Mouse (Mus musculus) G1E (cell line): ENCODE measurements around the gene Klhdc9. TPM values are rescaled to one million over a fixed set of nuclear protein-coding genes. Genes with fewer than 3 reads are reported as not detected.

Source experiments
- ATAC-seq: 2 replicates; pipeline ENCODE4 v1.8.0; 2016; ENCODE audit warnings: mild to moderate bottlenecking; ENCODE audit not compliant: insufficient number of reproducible peaks, poor library complexity, low FRiP score, severe bottlenecking; ENCODE audit errors: extremely low read depth
- DNase-seq: peaks from one replicate; pipeline ENCODE4 v3.0.0; 2012; ENCODE audit warnings: low spot score
- H3K27me3 ChIP-seq: 2 replicates; pipeline ENCODE4 v1.6.1; 2012; ENCODE audit warnings: mild to moderate bottlenecking, low read length, inconsistent platforms; ENCODE audit not compliant: insufficient read depth
- H3K36me3 ChIP-seq: replicated peaks from 2 replicates; pipeline ENCODE3; 2012; ENCODE audit warnings: mild to moderate bottlenecking, inconsistent platforms
- H3K4me1 ChIP-seq: 2 replicates; pipeline ENCODE4 v1.6.1; 2012; ENCODE audit warnings: low read depth, low read length, inconsistent platforms, mixed read lengths; ENCODE audit not compliant: insufficient read depth
- H3K4me3 ChIP-seq: 2 replicates; pipeline ENCODE4 v1.5.1; 2012; ENCODE audit warnings: low read depth, mild to moderate bottlenecking, inconsistent platforms, low read length, moderate library complexity, mixed read lengths
- H3K9me3 ChIP-seq: replicated peaks from 2 replicates; pipeline ENCODE4 v1.6.1; 2012; ENCODE audit warnings: inconsistent platforms
- CTCF ChIP-seq: IDR thresholded peaks from 2 replicates; pipeline ENCODE4 v1.5.1; 2012; ENCODE audit warnings: low read depth, low read length, inconsistent platforms, mixed read lengths
- GATA1 ChIP-seq: IDR thresholded peaks from 2 replicates; pipeline ENCODE4 v1.6.1; 2012; ENCODE audit warnings: borderline replicate concordance, low read length, inconsistent platforms, mixed read lengths
- GATA2 ChIP-seq: IDR thresholded peaks from 2 replicates; pipeline ENCODE4 v1.6.1; 2012; ENCODE audit warnings: low read depth, low read length, inconsistent platforms, borderline replicate concordance
- POLR2AphosphoS5 ChIP-seq: IDR thresholded peaks from 2 replicates; pipeline ENCODE4 v1.6.1; 2012; ENCODE audit warnings: low read depth, low read length, inconsistent platforms; ENCODE audit not compliant: insufficient replicate concordance
- TAL1 ChIP-seq: conservative IDR thresholded peaks from 2 replicates; pipeline ENCODE4 v1.6.1; 2012; ENCODE audit warnings: low read depth, low read length, inconsistent platforms, mixed read lengths
- polyA plus RNA-seq: library from polyadenylated mRNA; stranded (reverse); fragments of >175 nt; gene quantifications from 2 replicates; pipeline ENCODE4 v1.2.3, GENCODE M21; 2012
- total RNA-seq, 2 experiments: library from RNA; stranded (forward) in 1 of 2; stranded (reverse) in 1 of 2; fragments of 200-1000 nt in 1 of 2; fragments of >200 nt in 1 of 2; fragmentation: Nextera tagmentation in 1 of 2; gene quantifications; 2 replicates each; pipeline ENCODE4 v1.2.3; 2014 to 2017

The Klhdc9 gene
- total and polyA plus RNA-seq, 3 experiments, result 0.33 to 2.6 (median 1.4) TPM

- DNase-seq, result no peak
- Histone ChIP-seq H3K4me3 (no peak overlapping the region), H3K27me3 (no peaks in the 10 kb centered on the region), H3K4me1 (peaks cover 37% of the 10 kb centered on the region), H3K36me3 (peaks cover 43% of the 10 kb centered on the region), H3K9me3 (no peaks in the 10 kb centered on the region)
- TF ChIP-seq TAL1 (no peak), GATA2 (no peak), CTCF (no peak), GATA1 (no peak), POLR2AphosphoS5 (no peak)
- ATAC-seq, result no peak
Observed at GRCm38 (mm10) chr1:171325571-171325970, 35.0 kb downstream of the Klhdc9 start.

GRCm38 (mm10) chr1:171322012-171322411, 38.6 kb downstream of the Klhdc9 start:
- no peak for ATAC-seq
- peaks cover 45% of the 10 kb centered on the region for H3K36me3 ChIP-seq
- no peak overlapping the region for H3K4me3 ChIP-seq
- H3K9me3 ChIP-seq, result no peaks in the 10 kb centered on the region
- H3K4me1 ChIP-seq, result peaks cover 20% of the 10 kb centered on the region
- no peaks in the 10 kb centered on the region for H3K27me3 ChIP-seq
- no peak for DNase-seq
- no peak for TF ChIP-seq GATA2
- TF ChIP-seq GATA1, result no peak
- no peak for TF ChIP-seq TAL1
- no peak for TF ChIP-seq POLR2AphosphoS5
- TF ChIP-seq CTCF, result no peak

- Histone ChIP-seq H3K4me1 (peaks cover 20% of the 10 kb centered on the region), H3K9me3 (no peaks in the 10 kb centered on the region), H3K4me3 (no peak overlapping the region), H3K36me3 (peaks cover 43% of the 10 kb centered on the region), H3K27me3 (no peaks in the 10 kb centered on the region)
- TF ChIP-seq GATA1 (no peak), GATA2 (no peak), TAL1 (no peak), CTCF (no peak), POLR2AphosphoS5 (no peak)
- ATAC-seq (peak; percentile 28; the same call in 1 of the 2 replicates), DNase-seq (no peak)
Observed at GRCm38 (mm10) chr1:171321415-171321814, 39.2 kb downstream of the Klhdc9 start.

- H3K9me3 ChIP-seq, result no peaks in the 10 kb centered on the region
- peaks cover 31% of the 10 kb centered on the region for H3K36me3 ChIP-seq
- no peaks in the 10 kb centered on the region for H3K27me3 ChIP-seq
- no peak for TF ChIP-seq GATA2
- no peak for TF ChIP-seq POLR2AphosphoS5
- no peak for TF ChIP-seq TAL1
- TF ChIP-seq GATA1, result no peak
- TF ChIP-seq CTCF, result no peak
- peaks cover 9% of the 10 kb centered on the region for H3K4me1 ChIP-seq
- DNase-seq (no peak), ATAC-seq (no peak)
- H3K4me3 ChIP-seq, result no peak overlapping the region
Observed at GRCm38 (mm10) chr1:171320151-171320550, 40.4 kb downstream of the Klhdc9 start.

GRCm38 (mm10) chr1:171319748-171320147, 40.9 kb downstream of the Klhdc9 start:
- TF ChIP-seq CTCF (no peak), GATA2 (no peak), GATA1 (no peak), TAL1 (no peak), POLR2AphosphoS5 (no peak)
- Histone ChIP-seq H3K36me3 (peaks cover 27% of the 10 kb centered on the region), H3K9me3 (no peaks in the 10 kb centered on the region), H3K27me3 (no peaks in the 10 kb centered on the region), H3K4me3 (no peak overlapping the region), H3K4me1 (peaks cover 5% of the 10 kb centered on the region)
- ATAC-seq (no peak), DNase-seq (no peak)

GRCm38 (mm10) chr1:171309321-171309720, 51.3 kb downstream of the Klhdc9 start:
- Histone ChIP-seq H3K4me1 (no peaks in the 10 kb centered on the region), H3K4me3 (no peak overlapping the region), H3K27me3 (peaks cover 12% of the 10 kb centered on the region), H3K9me3 (no peaks in the 10 kb centered on the region), H3K36me3 (no peaks in the 10 kb centered on the region)
- no peak for DNase-seq
- TF ChIP-seq GATA1 (no peak), CTCF (no peak), GATA2 (no peak), POLR2AphosphoS5 (no peak), TAL1 (no peak)
- no peak for ATAC-seq

Other genes with a start within 250 kb of the Klhdc9 start
Only the 20 nearest of the 26 such genes appear.
- gene Pcp4l1, start 164.5 kb downstream of the Klhdc9 start, total RNA-seq (2014; fragmentation: Nextera tagmentation), result not detected in 2 replicates
- 0.16 TPM in 1 of 2 replicates, not detected in the other for gene Pcp4l1, start 164.5 kb downstream of the Klhdc9 start, total RNA-seq (2017)
- gene Pcp4l1, start 164.5 kb downstream of the Klhdc9 start, polyA plus RNA-seq, result not detected in 2 replicates
- gene Nr1i3, start 146.8 kb downstream of the Klhdc9 start, total RNA-seq (2014; fragmentation: Nextera tagmentation), result not detected in 2 replicates
- 0.16 and 0.46 TPM in 2 replicates for gene Nr1i3, start 146.8 kb downstream of the Klhdc9 start, total RNA-seq (2017)
- not detected in 2 replicates for gene Nr1i3, start 146.8 kb downstream of the Klhdc9 start, polyA plus RNA-seq
- gene Tomm40l, start 138.3 kb downstream of the Klhdc9 start, total RNA-seq (2014; fragmentation: Nextera tagmentation), result 9.7 and 13.7 TPM in 2 replicates
- gene Tomm40l, start 138.3 kb downstream of the Klhdc9 start, total RNA-seq (2017), result 19.2 and 26.4 TPM in 2 replicates
- 31.9 and 35.8 TPM in 2 replicates for gene Tomm40l, start 138.3 kb downstream of the Klhdc9 start, polyA plus RNA-seq
- not detected in 2 replicates for gene Apoa2, start 135.7 kb downstream of the Klhdc9 start, total RNA-seq (2014; fragmentation: Nextera tagmentation)
- gene Apoa2, start 135.7 kb downstream of the Klhdc9 start, total RNA-seq (2017), result not detected in 2 replicates
- 0.17 TPM in 1 of 2 replicates, not detected in the other for gene Apoa2, start 135.7 kb downstream of the Klhdc9 start, polyA plus RNA-seq
- gene Fcer1g, start 126.4 kb downstream of the Klhdc9 start, total RNA-seq (2014; fragmentation: Nextera tagmentation), result not detected in 2 replicates
- gene Fcer1g, start 126.4 kb downstream of the Klhdc9 start, total RNA-seq (2017), result 0.64 and 0.71 TPM in 2 replicates
- gene Fcer1g, start 126.4 kb downstream of the Klhdc9 start, polyA plus RNA-seq, result 0.08 TPM in 1 of 2 replicates, not detected in the other
- gene Adamts4, start 110.4 kb downstream of the Klhdc9 start, total RNA-seq (2014; fragmentation: Nextera tagmentation), result 0.60 TPM in 1 of 2 replicates, not detected in the other
- gene Adamts4, start 110.4 kb downstream of the Klhdc9 start, total RNA-seq (2017), result 0.16 and 0.17 TPM in 2 replicates
- 0.12 and 0.20 TPM in 2 replicates for gene Adamts4, start 110.4 kb downstream of the Klhdc9 start, polyA plus RNA-seq
- gene Ndufs2, start 109.4 kb downstream of the Klhdc9 start, total RNA-seq (2014; fragmentation: Nextera tagmentation), result 209 and 219 TPM in 2 replicates
- 275 and 300 TPM in 2 replicates for gene Ndufs2, start 109.4 kb downstream of the Klhdc9 start, total RNA-seq (2017)
- 47.9 and 101 TPM in 2 replicates for gene Ndufs2, start 109.4 kb downstream of the Klhdc9 start, polyA plus RNA-seq
- gene B4galt3, start 90.5 kb downstream of the Klhdc9 start, total RNA-seq (2014; fragmentation: Nextera tagmentation), result 27.3 and 30.8 TPM in 2 replicates
- gene B4galt3, start 90.5 kb downstream of the Klhdc9 start, total RNA-seq (2017), result 16.9 and 21.5 TPM in 2 replicates
- 44.8 and 50.0 TPM in 2 replicates for gene B4galt3, start 90.5 kb downstream of the Klhdc9 start, polyA plus RNA-seq
- gene Ppox, start 79.6 kb downstream of the Klhdc9 start, total RNA-seq (2014; fragmentation: Nextera tagmentation), result 45.7 and 168 TPM in 2 replicates
- gene Ppox, start 79.6 kb downstream of the Klhdc9 start, total RNA-seq (2017), result 27.0 and 36.7 TPM in 2 replicates
- gene Ppox, start 79.6 kb downstream of the Klhdc9 start, polyA plus RNA-seq, result 38.5 and 53.0 TPM in 2 replicates
- gene Usp21, start 72.8 kb downstream of the Klhdc9 start, total RNA-seq (2014; fragmentation: Nextera tagmentation), result 40.1 and 64.5 TPM in 2 replicates
- 11.8 and 12.8 TPM in 2 replicates for gene Usp21, start 72.8 kb downstream of the Klhdc9 start, total RNA-seq (2017)
- 44.1 and 53.3 TPM in 2 replicates for gene Usp21, start 72.8 kb downstream of the Klhdc9 start, polyA plus RNA-seq
- 33.4 and 34.3 TPM in 2 replicates for gene Ufc1, start 65.8 kb downstream of the Klhdc9 start, total RNA-seq (2014; fragmentation: Nextera tagmentation)
- 96.2 and 111 TPM in 2 replicates for gene Ufc1, start 65.8 kb downstream of the Klhdc9 start, total RNA-seq (2017)
- 38.5 and 47.9 TPM in 2 replicates for gene Ufc1, start 65.8 kb downstream of the Klhdc9 start, polyA plus RNA-seq
- gene Dedd, start 31.7 kb downstream of the Klhdc9 start, total RNA-seq (2014; fragmentation: Nextera tagmentation), result 53.6 and 56.4 TPM in 2 replicates
- gene Dedd, start 31.7 kb downstream of the Klhdc9 start, total RNA-seq (2017), result 14.3 and 17.0 TPM in 2 replicates
- gene Dedd, start 31.7 kb downstream of the Klhdc9 start, polyA plus RNA-seq, result 17.7 and 29.9 TPM in 2 replicates
- gene Nit1, start 15.2 kb downstream of the Klhdc9 start, total RNA-seq (2014; fragmentation: Nextera tagmentation), result 17.9 and 22.4 TPM in 2 replicates
- gene Nit1, start 15.2 kb downstream of the Klhdc9 start, total RNA-seq (2017), result 57.9 and 58.9 TPM in 2 replicates
- 9.4 and 11.3 TPM in 2 replicates for gene Nit1, start 15.2 kb downstream of the Klhdc9 start, polyA plus RNA-seq
- gene Pfdn2, start 15.1 kb downstream of the Klhdc9 start, total RNA-seq (2014; fragmentation: Nextera tagmentation), result 32.4 and 47.3 TPM in 2 replicates
- 19.6 and 22.3 TPM in 2 replicates for gene Pfdn2, start 15.1 kb downstream of the Klhdc9 start, total RNA-seq (2017)
- 16.9 and 20.1 TPM in 2 replicates for gene Pfdn2, start 15.1 kb downstream of the Klhdc9 start, polyA plus RNA-seq
- not detected in 2 replicates for gene Nectin4, start 9.3 kb upstream of the Klhdc9 start, total RNA-seq (2014; fragmentation: Nextera tagmentation)
- 0.12 TPM in 1 of 2 replicates, not detected in the other for gene Nectin4, start 9.3 kb upstream of the Klhdc9 start, total RNA-seq (2017)
- gene Nectin4, start 9.3 kb upstream of the Klhdc9 start, polyA plus RNA-seq, result 0.01 TPM in 1 of 2 replicates, not detected in the other
- 2.0 and 2.9 TPM in 2 replicates for gene Arhgap30, start 28.2 kb upstream of the Klhdc9 start, total RNA-seq (2014; fragmentation: Nextera tagmentation)
- gene Arhgap30, start 28.2 kb upstream of the Klhdc9 start, total RNA-seq (2017), result 9.2 and 11.4 TPM in 2 replicates
- 3.9 and 4.6 TPM in 2 replicates for gene Arhgap30, start 28.2 kb upstream of the Klhdc9 start, polyA plus RNA-seq
- 17.6 and 19.0 TPM in 2 replicates for gene Usf1, start 50.5 kb upstream of the Klhdc9 start, total RNA-seq (2014; fragmentation: Nextera tagmentation)
- gene Usf1, start 50.5 kb upstream of the Klhdc9 start, total RNA-seq (2017), result 41.9 and 56.8 TPM in 2 replicates
- gene Usf1, start 50.5 kb upstream of the Klhdc9 start, polyA plus RNA-seq, result 30.0 and 38.9 TPM in 2 replicates
- gene Tstd1, start 58.1 kb upstream of the Klhdc9 start, total RNA-seq (2014; fragmentation: Nextera tagmentation), result 1.7 TPM in 1 of 2 replicates, not detected in the other
- gene Tstd1, start 58.1 kb upstream of the Klhdc9 start, total RNA-seq (2017), result 2.9 and 3.7 TPM in 2 replicates
- 0.41 and 0.42 TPM in 2 replicates for gene Tstd1, start 58.1 kb upstream of the Klhdc9 start, polyA plus RNA-seq
- gene F11r, start 76.7 kb upstream of the Klhdc9 start, total RNA-seq (2014; fragmentation: Nextera tagmentation), result not detected in 2 replicates
- gene F11r, start 76.7 kb upstream of the Klhdc9 start, total RNA-seq (2017), result 0.11 and 1.2 TPM in 2 replicates
- gene F11r, start 76.7 kb upstream of the Klhdc9 start, polyA plus RNA-seq, result not detected in 2 replicates
- gene Alyref2, start 142.7 kb upstream of the Klhdc9 start, total RNA-seq (2014; fragmentation: Nextera tagmentation), result 5.7 and 6.2 TPM in 2 replicates
- gene Alyref2, start 142.7 kb upstream of the Klhdc9 start, total RNA-seq (2017), result 4.5 and 6.6 TPM in 2 replicates
- gene Alyref2, start 142.7 kb upstream of the Klhdc9 start, polyA plus RNA-seq, result 10.5 and 10.7 TPM in 2 replicates